Mouse (Mus musculus): ENCODE measurements at regions not wholly inside any gene's neighbourhood (a gene's known extent, or its start where the extent isn't known, plus 50 kb on each side); places are given as distances from the start of the nearest gene placed in this dataset.
A peak's percentile ranks its signal among the peaks of the same experiment; 100 is the strongest.

DNA sequence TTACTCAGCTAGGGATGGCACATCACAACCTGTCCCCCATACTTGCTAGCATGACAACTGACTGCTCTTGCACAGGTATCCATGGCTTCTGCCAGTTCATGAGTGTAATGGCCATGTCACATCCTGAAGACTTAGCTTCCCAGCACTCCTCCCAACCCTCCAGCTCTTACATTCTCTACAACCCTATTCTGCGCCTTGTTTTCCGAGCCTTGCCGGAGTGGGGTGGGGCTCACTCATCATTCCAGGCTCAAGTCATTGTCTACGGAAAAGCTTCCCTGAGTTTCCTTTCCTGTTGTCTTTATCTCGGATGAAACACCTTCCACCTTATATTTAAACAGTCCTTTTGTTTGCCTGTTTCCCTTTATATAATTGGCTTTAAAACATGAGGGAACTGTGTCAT, 69.6 kb downstream of the Prdm13 start:
- H3K9me3 ChIP-seq (ENCODE audit: control insufficient read depth, low read length) = no peaks in the 10 kb centered on the region
- H3K4me3 ChIP-seq (replicated peaks; ENCODE audit: low read length) = no peak overlapping the region
- H3K36me3 ChIP-seq (replicated peaks; ENCODE audit: control insufficient read depth, insufficient read depth) = no peaks in the 10 kb centered on the region
- no peak overlapping the region for H3K27ac ChIP-seq
- WGBS = 85% methylated on average over 5 of the region's 5 CpGs
- ATAC-seq (ENCODE audit: low FRiP score) (no peak), DNase-seq (ENCODE audit: low spot score) (no peak)
- H3K9ac ChIP-seq = no peak overlapping the region
- no peak overlapping the region for H3K4me2 ChIP-seq (replicated peaks)
- H3K4me1 ChIP-seq (replicated peaks; ENCODE audit: control insufficient read depth, insufficient read depth, low read length) = no peaks in the 10 kb centered on the region
- no peaks in the 10 kb centered on the region for H3K27me3 ChIP-seq (ENCODE audit: control insufficient read depth, insufficient read depth, low read length)

- no peak overlapping the region for H3K27ac ChIP-seq
- H3K4me2 ChIP-seq (replicated peaks) = no peak overlapping the region
- DNase-seq (ENCODE audit: low spot score) (no peak), ATAC-seq (ENCODE audit: low FRiP score) (peak; percentile 70)
- 37% methylated on average over 3 of the region's 3 CpGs for WGBS
- no peaks in the 10 kb centered on the region for H3K27me3 ChIP-seq (ENCODE audit: control insufficient read depth, insufficient read depth, low read length)
- no peaks in the 10 kb centered on the region for H3K4me1 ChIP-seq (replicated peaks; ENCODE audit: control insufficient read depth, insufficient read depth, low read length)
- H3K9me3 ChIP-seq (ENCODE audit: control insufficient read depth, low read length) = no peaks in the 10 kb centered on the region
- H3K9ac ChIP-seq = no peak overlapping the region
- H3K36me3 ChIP-seq (replicated peaks; ENCODE audit: control insufficient read depth, insufficient read depth) = no peaks in the 10 kb centered on the region
- no peak overlapping the region for H3K4me3 ChIP-seq (replicated peaks; ENCODE audit: low read length)
Measured at GRCm38 (mm10) chr4:21614429-21614828, 71.3 kb downstream of the Prdm13 start.

GRCm38 (mm10) chr4:21611531-21612282, 74.1 kb downstream of the Prdm13 start:
- H3K27ac ChIP-seq = no peak overlapping the region
- no peak overlapping the region for H3K4me3 ChIP-seq (replicated peaks; ENCODE audit: low read length)
- no peaks in the 10 kb centered on the region for H3K36me3 ChIP-seq (replicated peaks; ENCODE audit: control insufficient read depth, insufficient read depth)
- no peaks in the 10 kb centered on the region for H3K9me3 ChIP-seq (ENCODE audit: control insufficient read depth, low read length)
- no peaks in the 10 kb centered on the region for H3K27me3 ChIP-seq (ENCODE audit: control insufficient read depth, insufficient read depth, low read length)
- no peak overlapping the region for H3K4me2 ChIP-seq (replicated peaks)
- H3K4me1 ChIP-seq (replicated peaks; ENCODE audit: control insufficient read depth, insufficient read depth, low read length) = no peaks in the 10 kb centered on the region
- 59% methylated on average over 5 of the region's 5 CpGs for WGBS
- ATAC-seq (ENCODE audit: low FRiP score) = no peak
- H3K9ac ChIP-seq = no peak overlapping the region
- no peak for DNase-seq (ENCODE audit: low spot score)

DNA sequence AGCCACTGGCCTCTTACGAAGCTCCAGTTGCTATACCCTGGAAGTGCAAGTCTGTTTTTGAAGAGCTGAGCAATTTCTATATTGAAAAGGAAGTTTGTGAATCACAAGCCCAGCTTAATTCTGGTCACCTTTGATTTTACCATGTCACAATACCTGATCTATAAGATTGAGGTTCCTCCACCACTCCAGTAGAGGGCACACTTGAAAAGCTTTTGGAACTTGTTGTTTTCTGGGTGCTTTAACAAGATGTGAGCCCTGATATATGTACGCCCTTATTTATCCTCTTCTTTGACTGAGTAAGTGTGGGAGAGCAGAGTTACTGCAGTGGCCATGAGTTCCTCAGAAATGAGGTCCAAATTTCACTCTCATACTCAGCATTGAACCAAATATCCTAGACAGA, 87.7 kb downstream of the Prdm13 start:
- Histone ChIP-seq H3K27me3 (ENCODE audit: control insufficient read depth, insufficient read depth, low read length) (no peaks in the 10 kb centered on the region), H3K27ac (no peak overlapping the region), H3K4me2 (replicated peaks) (no peak overlapping the region), H3K9ac (no peak overlapping the region), H3K4me3 (replicated peaks; ENCODE audit: low read length) (no peak overlapping the region), H3K4me1 (replicated peaks; ENCODE audit: control insufficient read depth, insufficient read depth, low read length) (no peaks in the 10 kb centered on the region), H3K9me3 (ENCODE audit: control insufficient read depth, low read length) (no peaks in the 10 kb centered on the region), H3K36me3 (replicated peaks; ENCODE audit: control insufficient read depth, insufficient read depth) (no peaks in the 10 kb centered on the region)
- 67% methylated on average over 2 of the region's 2 CpGs for WGBS
- ATAC-seq (ENCODE audit: low FRiP score) = no peak
- DNase-seq (ENCODE audit: low spot score) = no peak

DNA sequence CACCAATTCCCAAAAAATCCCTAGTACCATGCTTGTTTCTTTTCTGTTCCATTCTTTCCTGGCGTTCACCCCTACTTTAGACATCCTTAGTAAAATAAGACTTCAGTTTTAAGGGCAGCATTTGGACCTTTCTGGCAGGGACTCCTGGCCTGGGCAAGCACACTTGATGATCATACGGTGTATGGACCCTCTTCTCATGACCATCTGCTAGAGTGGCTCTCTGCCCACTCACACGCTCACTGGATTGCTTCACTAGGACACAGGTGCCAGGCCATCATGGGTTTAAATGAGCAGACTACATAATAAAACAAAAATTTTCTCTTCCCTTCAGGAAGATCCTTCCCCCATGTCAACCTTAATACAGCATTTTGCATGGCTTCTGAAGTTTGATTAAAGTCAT, 138.0 kb downstream of the Prdm13 start:
- WGBS = 92% methylated on average over 3 of the region's 3 CpGs
- H3K9me3 ChIP-seq (ENCODE audit: control insufficient read depth, low read length) = no peaks in the 10 kb centered on the region

DNA sequence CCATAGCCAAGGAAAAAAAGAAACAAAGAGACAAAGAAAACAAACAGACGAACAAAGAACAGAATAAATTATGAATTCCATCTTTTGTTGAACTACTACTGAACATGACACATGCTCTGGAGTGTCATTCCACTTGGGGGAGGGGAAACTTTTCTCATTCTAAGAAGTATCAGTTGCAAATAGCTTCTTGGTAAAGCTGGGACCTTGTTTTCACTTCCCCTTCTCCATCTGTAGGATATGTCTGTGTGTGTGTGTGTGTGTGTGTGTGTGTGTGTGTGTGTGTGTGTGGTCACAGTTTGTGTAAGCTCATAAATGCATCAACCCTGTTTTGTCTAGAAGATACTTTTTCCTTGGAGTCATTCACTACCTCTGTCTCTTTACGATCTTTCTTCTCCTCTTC, 146.2 kb downstream of the Prdm13 start:
- Histone ChIP-seq H3K9ac (no peak overlapping the region), H3K4me2 (replicated peaks) (no peak overlapping the region), H3K4me3 (replicated peaks; ENCODE audit: low read length) (no peak overlapping the region), H3K27ac (no peak overlapping the region), H3K4me1 (replicated peaks; ENCODE audit: control insufficient read depth, insufficient read depth, low read length) (no peaks in the 10 kb centered on the region), H3K36me3 (replicated peaks; ENCODE audit: control insufficient read depth, insufficient read depth) (no peaks in the 10 kb centered on the region), H3K9me3 (ENCODE audit: control insufficient read depth, low read length) (no peaks in the 10 kb centered on the region), H3K27me3 (ENCODE audit: control insufficient read depth, insufficient read depth, low read length) (no peaks in the 10 kb centered on the region)
- DNase-seq (ENCODE audit: low spot score) (no peak), ATAC-seq (ENCODE audit: low FRiP score) (no peak)
- WGBS = 92% methylated on average over 2 of the region's 2 CpGs

More for the DNA sequence above, 138.0 kb downstream of the Prdm13 start:
- H3K27ac ChIP-seq = no peak overlapping the region
- ATAC-seq (ENCODE audit: low FRiP score) = no peak
- no peaks in the 10 kb centered on the region for H3K4me1 ChIP-seq (replicated peaks; ENCODE audit: control insufficient read depth, insufficient read depth, low read length)
- no peak overlapping the region for H3K4me2 ChIP-seq (replicated peaks)
- H3K36me3 ChIP-seq (replicated peaks; ENCODE audit: control insufficient read depth, insufficient read depth) = no peaks in the 10 kb centered on the region
- H3K27me3 ChIP-seq (ENCODE audit: control insufficient read depth, insufficient read depth, low read length) = no peaks in the 10 kb centered on the region
- H3K4me3 ChIP-seq (replicated peaks; ENCODE audit: low read length) = no peak overlapping the region
- DNase-seq (ENCODE audit: low spot score) = no peak
- H3K9ac ChIP-seq = no peak overlapping the region

DNA sequence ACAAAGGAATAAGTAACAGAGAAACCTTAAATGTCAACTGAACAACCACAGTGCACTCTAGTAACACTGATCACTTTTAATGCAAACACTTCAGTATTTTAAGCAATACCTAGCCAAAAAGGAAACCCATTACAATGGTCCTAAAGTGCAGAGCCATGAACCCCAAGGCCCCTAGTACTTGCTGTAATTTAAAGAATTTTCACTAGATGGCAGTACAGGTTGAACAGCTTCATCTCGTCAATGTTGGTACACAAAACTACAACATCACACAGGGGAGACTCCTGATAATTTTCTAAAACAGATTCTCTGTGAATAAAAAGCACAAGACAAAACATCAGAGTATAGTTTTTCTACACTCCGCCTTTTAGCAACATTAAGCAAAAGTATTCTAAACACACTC, 149.8 kb downstream of the Prdm13 start:
- Histone ChIP-seq H3K27ac (no peak overlapping the region), H3K9ac (no peak overlapping the region), H3K4me2 (replicated peaks) (no peak overlapping the region), H3K4me3 (replicated peaks; ENCODE audit: low read length) (no peak overlapping the region), H3K36me3 (replicated peaks; ENCODE audit: control insufficient read depth, insufficient read depth) (no peaks in the 10 kb centered on the region), H3K9me3 (ENCODE audit: control insufficient read depth, low read length) (no peaks in the 10 kb centered on the region), H3K4me1 (replicated peaks; ENCODE audit: control insufficient read depth, insufficient read depth, low read length) (no peaks in the 10 kb centered on the region), H3K27me3 (ENCODE audit: control insufficient read depth, insufficient read depth, low read length) (no peaks in the 10 kb centered on the region)
- peak; percentile 77 for DNase-seq (ENCODE audit: low spot score)
- WGBS = 30% methylated on average over 2 of the region's 2 CpGs
- no peak; the same call in 1 of the 2 replicates for ATAC-seq (ENCODE audit: low FRiP score)

GRCm38 (mm10) chr4:21532186-21532585, 153.6 kb downstream of the Prdm13 start:
- 51% methylated on average over 4 of the region's 4 CpGs for WGBS
- Histone ChIP-seq H3K27me3 (ENCODE audit: control insufficient read depth, insufficient read depth, low read length) (no peaks in the 10 kb centered on the region), H3K36me3 (replicated peaks; ENCODE audit: control insufficient read depth, insufficient read depth) (no peaks in the 10 kb centered on the region), H3K27ac (no peak overlapping the region), H3K9me3 (ENCODE audit: control insufficient read depth, low read length) (no peaks in the 10 kb centered on the region), H3K4me1 (replicated peaks; ENCODE audit: control insufficient read depth, insufficient read depth, low read length) (no peaks in the 10 kb centered on the region), H3K4me3 (replicated peaks; ENCODE audit: low read length) (no peak overlapping the region), H3K4me2 (replicated peaks) (no peak overlapping the region), H3K9ac (no peak overlapping the region)
- DNase-seq (ENCODE audit: low spot score) (no peak), ATAC-seq (ENCODE audit: low FRiP score) (no peak)
